Mouse (Mus musculus) neural tube, embryonic 15.5 days (tissue): ENCODE results near the gene Sept11. TPM values are rescaled to one million over a fixed set of nuclear protein-coding genes. Genes with fewer than 3 reads are reported as not detected.

Experiments
- ATAC-seq: fragments of 200-750 bp; cut with Nextera tagmentation; 2 replicates; pipeline ENCODE4 v1.8.0; 2017; ENCODE audit warnings: mild to moderate bottlenecking, moderate TSS enrichment, moderate library complexity; ENCODE audit not compliant: low FRiP score
- H3K27ac ChIP-seq: fragments of 300-500 bp; sonication (generic); replicated peaks from 2 replicates; pipeline ENCODE4 v1.5.1; 2015; ENCODE audit warnings: mild to moderate bottlenecking, inconsistent platforms
- H3K27me3 ChIP-seq: fragments of 300-500 bp; sonication (generic); replicated peaks from 2 replicates; pipeline ENCODE4 v1.6.1; 2015; ENCODE audit warnings: inconsistent platforms
- H3K36me3 ChIP-seq: fragments of 300-500 bp; sonication (generic); 2 replicates; pipeline ENCODE4 v1.6.1; 2015; ENCODE audit warnings: inconsistent platforms
- H3K4me1 ChIP-seq: fragments of 300-500 bp; sonication (generic); 2 replicates; pipeline ENCODE4 v1.6.1; 2015; ENCODE audit warnings: inconsistent platforms
- H3K4me2 ChIP-seq: fragments of 300-500 bp; sonication (generic); 2 replicates; pipeline ENCODE4 v1.6.1; 2015; ENCODE audit warnings: inconsistent platforms, mild to moderate bottlenecking, moderate library complexity
- H3K4me3 ChIP-seq: fragments of 300-500 bp; sonication (generic); replicated peaks from 2 replicates; pipeline ENCODE4 v1.5.1; 2015; ENCODE audit warnings: mild to moderate bottlenecking, inconsistent platforms
- H3K9ac ChIP-seq: fragments of 300-500 bp; sonication (generic); replicated peaks from 2 replicates; pipeline ENCODE4 v1.6.1; 2015; ENCODE audit warnings: mild to moderate bottlenecking, inconsistent platforms
- H3K9me3 ChIP-seq: fragments of 300-500 bp; sonication (generic); replicated peaks from 2 replicates; pipeline ENCODE4 v1.6.1; 2016; ENCODE audit warnings: inconsistent platforms
- WGBS: fragments of 180-500 bp; shearing (Covaris S2); methylation state at CpG from one replicate; pipeline ENCODE4 v1.1.7; 2015; ENCODE audit warnings: mixed read lengths; 5-methylcytosine and 5-hydroxymethylcytosine counted together
- polyA plus RNA-seq: library from polyadenylated mRNA; unstranded; fragments of >200 nt; fragmentation: Nextera tagmentation; extraction: Ambion mirVana; gene quantifications from 2 replicates; pipeline ENCODE4 v1.2.1, GENCODE M21; 2015

Sept11 gene
- polyA plus RNA-seq, 1 experiment from 2014 or later = 134 TPM

DNA sequence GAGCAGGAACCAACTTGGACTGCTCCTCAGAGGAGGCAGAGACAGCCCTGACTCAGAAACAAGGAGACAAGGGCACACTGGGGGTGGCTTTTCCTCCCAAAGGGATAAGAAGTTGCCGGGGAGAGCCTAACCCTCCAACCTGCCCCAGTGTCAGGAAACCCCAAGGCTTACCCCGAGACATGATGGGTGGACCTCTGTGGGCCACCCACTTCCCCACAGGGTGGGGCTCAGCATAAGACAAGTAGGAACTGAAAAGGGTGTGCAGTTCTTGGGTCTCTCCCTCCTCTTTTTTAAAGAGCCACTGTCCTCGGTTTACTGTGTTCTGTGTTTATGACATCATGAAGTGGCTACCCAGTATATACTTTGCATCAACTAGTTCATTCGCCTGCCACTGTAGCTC, 59.2 kb downstream of the Sept11 start:
- Histone ChIP-seq H3K9ac (no peak overlapping the region), H3K4me1 (peaks cover 13% of the 10 kb centered on the region), H3K9me3 (no peaks in the 10 kb centered on the region), H3K36me3 (peaks cover 16% of the 10 kb centered on the region), H3K27me3 (no peaks in the 10 kb centered on the region), H3K27ac (no peak overlapping the region), H3K4me2 (no peak overlapping the region), H3K4me3 (no peak overlapping the region)
- 82% methylated on average over 4 of the region's 4 CpGs for WGBS
- 0 out of 2 replicates have a peak, but pooled peaks have one; percentile 9 for ATAC-seq

DNA sequence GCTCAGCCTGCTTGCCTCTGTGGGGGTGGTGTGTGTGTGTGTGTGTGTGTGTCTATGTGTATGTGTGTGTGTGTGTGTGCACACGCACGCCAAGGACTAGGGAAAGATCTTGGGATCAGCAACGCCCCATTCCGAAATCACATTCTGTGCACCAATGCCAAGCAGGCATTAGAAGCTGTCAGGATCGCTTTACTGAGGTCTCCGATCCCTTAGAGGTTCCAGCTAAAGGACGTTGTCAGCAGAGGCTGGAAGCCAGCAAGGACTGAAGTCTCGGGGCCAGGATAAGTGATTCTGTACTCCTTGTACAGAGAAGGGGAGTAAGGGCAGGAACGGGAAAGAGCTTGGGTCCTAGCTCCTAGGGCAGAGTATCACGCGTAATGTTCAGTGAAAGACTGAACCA, 61.2 kb downstream of the Sept11 start:
- Histone ChIP-seq H3K9ac (no peak overlapping the region), H3K27me3 (no peaks in the 10 kb centered on the region), H3K4me3 (no peak overlapping the region), H3K4me1 (peaks cover 13% of the 10 kb centered on the region), H3K4me2 (no peak overlapping the region), H3K9me3 (no peaks in the 10 kb centered on the region), H3K27ac (no peak overlapping the region), H3K36me3 (peaks cover 26% of the 10 kb centered on the region)
- no peak for ATAC-seq
- 86% methylated on average over 11 of the region's 11 CpGs for WGBS

DNA sequence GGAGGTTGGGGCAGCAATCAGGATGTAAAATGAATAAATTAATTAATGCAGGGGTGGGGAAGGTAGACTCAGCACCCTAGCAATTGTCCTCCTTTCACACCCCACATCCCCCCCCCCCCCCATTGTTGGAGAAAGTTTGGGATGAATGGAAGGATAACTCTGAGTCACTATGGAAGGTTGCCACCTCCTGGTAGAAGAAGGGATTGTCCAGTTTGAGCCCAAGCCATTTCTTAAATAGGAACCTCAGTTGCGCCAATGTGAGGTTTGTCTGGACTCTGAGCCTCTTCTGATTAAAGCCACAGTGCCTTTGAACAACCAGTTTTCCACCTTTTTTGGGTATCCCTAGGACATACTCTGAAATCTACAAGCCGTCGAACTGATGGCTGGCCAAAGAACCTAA, 70.3 kb downstream of the Sept11 start:
- no peak overlapping the region for H3K9ac ChIP-seq
- peaks cover 64% of the 10 kb centered on the region for H3K36me3 ChIP-seq
- ATAC-seq = no peak
- no peak overlapping the region for H3K27ac ChIP-seq
- H3K4me3 ChIP-seq = no peak overlapping the region
- WGBS = 85% methylated on average over 3 of the region's 3 CpGs
- H3K4me2 ChIP-seq = no peak overlapping the region
- H3K27me3 ChIP-seq = no peaks in the 10 kb centered on the region
- no peaks in the 10 kb centered on the region for H3K4me1 ChIP-seq
- H3K9me3 ChIP-seq = no peaks in the 10 kb centered on the region

DNA sequence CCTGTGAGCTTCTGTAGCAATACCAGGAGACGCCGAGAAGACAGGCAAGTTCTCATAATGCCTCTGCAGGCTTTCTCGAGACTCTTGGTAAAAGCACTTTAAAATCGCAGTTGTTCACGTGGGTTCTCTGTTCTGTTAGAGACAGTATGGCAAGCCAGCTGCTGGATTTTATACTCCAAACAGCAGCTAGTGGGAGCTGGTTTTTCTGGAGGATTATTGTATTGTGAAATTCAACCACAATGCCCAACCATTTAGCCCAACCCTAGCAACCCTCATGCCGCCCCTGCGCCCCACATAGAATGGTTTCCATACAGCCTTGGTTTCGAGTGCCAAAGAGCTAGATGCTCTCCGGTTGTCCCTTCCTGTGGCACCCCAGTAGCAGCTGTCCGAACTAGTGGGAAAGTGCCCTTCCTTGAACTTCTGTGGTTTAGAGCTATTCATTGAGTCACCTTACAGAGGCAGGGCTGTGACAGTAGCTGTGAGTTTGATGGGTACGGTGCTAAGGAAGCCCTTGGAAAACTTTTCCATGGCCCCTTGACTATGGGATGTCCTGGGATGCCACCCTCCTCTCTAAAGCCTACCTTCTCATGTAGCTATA, 74.8 kb downstream of the Sept11 start:
- Histone ChIP-seq H3K4me2 (no peak overlapping the region), H3K27ac (no peak overlapping the region), H3K9ac (no peak overlapping the region), H3K27me3 (no peaks in the 10 kb centered on the region), H3K36me3 (peaks cover 69% of the 10 kb centered on the region), H3K4me3 (no peak overlapping the region), H3K4me1 (no peaks in the 10 kb centered on the region), H3K9me3 (no peaks in the 10 kb centered on the region)
- WGBS = 91% methylated on average over 11 of the region's 11 CpGs
- ATAC-seq = no peak

DNA sequence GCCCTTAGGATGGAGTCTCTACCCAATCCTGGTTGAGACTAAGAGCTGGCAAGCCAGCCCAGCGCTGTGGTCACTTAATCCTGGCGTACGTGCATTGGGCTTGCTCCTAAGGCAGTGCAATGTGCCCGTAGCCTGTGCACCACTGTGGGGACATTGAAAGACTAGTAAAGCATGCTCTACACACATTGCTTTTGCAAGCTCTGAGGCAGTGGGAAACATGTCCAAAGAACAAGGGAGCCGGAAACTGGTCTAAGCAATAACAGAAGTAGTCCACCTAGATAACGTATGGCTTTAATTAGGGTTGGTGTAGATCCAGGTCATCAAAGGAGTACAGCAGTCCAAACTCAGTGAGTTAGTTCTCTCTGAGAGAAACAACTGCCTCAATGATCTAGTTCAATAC, 75.4 kb downstream of the Sept11 start:
- Histone ChIP-seq H3K27me3 (no peaks in the 10 kb centered on the region), H3K4me3 (no peak overlapping the region), H3K36me3 (peaks cover 67% of the 10 kb centered on the region), H3K4me1 (no peaks in the 10 kb centered on the region), H3K27ac (no peak overlapping the region), H3K4me2 (no peak overlapping the region), H3K9me3 (no peaks in the 10 kb centered on the region), H3K9ac (no peak overlapping the region)
- no peak for ATAC-seq
- WGBS = 88% methylated on average over 6 of the region's 6 CpGs

DNA sequence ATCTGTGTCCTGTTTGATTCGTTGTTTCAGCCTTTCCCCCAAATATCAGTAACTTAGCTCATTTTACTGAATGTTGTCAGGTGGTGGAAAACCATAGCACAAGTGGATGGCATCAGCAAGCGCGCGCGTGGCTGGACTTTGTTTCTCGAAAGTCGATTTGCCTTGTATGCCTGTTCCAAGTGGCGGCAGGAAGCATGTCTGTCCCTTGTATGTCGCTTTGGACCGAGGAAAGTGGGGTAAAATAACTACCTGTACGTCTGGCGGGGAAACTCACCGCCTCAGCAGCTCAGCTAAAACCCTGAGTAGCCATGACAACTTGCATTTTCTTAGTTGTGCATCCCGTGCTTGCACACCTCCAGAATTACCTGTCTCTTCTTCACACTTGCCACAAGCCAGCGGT, 78.2 kb downstream of the Sept11 start:
- Histone ChIP-seq H3K4me1 (no peaks in the 10 kb centered on the region), H3K9me3 (no peaks in the 10 kb centered on the region), H3K4me2 (no peak overlapping the region), H3K36me3 (peaks cover 62% of the 10 kb centered on the region), H3K9ac (no peak overlapping the region), H3K4me3 (no peak overlapping the region), H3K27ac (no peak overlapping the region), H3K27me3 (no peaks in the 10 kb centered on the region)
- 96% methylated on average over 15 of the region's 15 CpGs for WGBS
- no peak for ATAC-seq

DNA sequence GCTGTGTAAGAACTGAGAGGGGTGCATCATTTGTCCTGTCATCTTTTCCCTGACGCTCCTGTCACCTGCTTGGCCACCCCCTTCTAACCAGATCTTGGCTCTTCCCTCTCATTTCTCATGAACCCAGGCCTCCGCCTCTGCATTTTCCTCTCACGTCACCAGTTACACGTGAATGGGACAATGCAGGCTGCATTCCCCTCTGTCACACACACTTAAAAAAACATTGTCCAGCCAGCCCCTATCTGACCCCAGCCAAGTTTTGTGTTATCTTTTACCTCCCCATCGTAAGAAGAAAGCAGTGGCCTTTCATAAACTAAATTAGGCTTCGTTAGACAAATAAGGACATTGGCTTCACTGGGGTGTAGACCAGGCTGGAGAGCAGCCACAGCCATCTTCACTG, 79.3 kb downstream of the Sept11 start:
- WGBS = 86% methylated on average over 6 of the region's 6 CpGs
- Histone ChIP-seq H3K36me3 (peaks cover 59% of the 10 kb centered on the region), H3K4me3 (no peak overlapping the region), H3K9me3 (no peaks in the 10 kb centered on the region), H3K4me1 (no peaks in the 10 kb centered on the region), H3K4me2 (no peak overlapping the region), H3K27me3 (no peaks in the 10 kb centered on the region), H3K9ac (no peak overlapping the region), H3K27ac (no peak overlapping the region)
- no peak for ATAC-seq

DNA sequence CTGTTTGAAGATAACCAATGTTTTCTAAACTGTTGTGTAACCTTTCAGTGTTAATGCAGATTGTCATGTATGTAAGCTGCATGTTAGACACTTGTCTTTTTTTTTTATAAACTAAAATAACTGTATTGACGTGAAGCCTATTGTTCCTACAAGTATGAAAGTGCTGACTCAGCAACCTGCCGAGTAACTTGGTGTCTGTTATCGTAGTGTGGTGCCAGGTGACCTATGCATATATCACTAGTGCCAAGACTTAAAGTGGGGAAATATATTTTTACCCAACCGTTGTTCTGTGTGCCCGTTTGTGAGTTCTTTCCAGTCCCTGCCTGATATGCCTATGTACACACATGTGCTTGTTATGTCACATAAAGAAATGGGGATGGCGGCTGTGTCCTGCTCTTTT, 81.4 kb downstream of the Sept11 start:
- no peak overlapping the region for H3K4me3 ChIP-seq
- H3K9me3 ChIP-seq = no peaks in the 10 kb centered on the region
- no peaks in the 10 kb centered on the region for H3K4me1 ChIP-seq
- peaks cover 52% of the 10 kb centered on the region for H3K36me3 ChIP-seq
- no peaks in the 10 kb centered on the region for H3K27me3 ChIP-seq
- WGBS = 88% methylated on average over 6 of the region's 6 CpGs
- ATAC-seq = no peak
- H3K27ac ChIP-seq = no peak overlapping the region
- no peak overlapping the region for H3K4me2 ChIP-seq
- no peak overlapping the region for H3K9ac ChIP-seq

DNA sequence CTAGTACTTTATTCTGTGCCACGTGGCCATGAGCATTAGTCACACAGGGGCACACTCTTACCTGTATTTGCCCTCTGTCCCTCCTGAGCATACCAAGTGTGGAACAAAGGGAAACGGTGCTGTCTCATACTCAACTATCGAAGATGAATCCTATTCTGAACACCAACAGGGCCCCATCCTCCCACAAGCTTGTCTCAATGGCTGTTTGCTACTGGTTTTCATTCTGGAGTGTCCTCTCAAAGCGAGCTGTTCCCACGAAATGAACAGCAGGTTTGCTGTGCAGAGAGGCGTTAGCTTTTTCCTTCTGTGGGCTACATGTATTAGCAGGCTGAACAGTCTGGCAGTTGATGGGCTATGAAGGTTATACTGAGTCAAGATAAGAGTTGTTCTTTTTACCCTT, 85.4 kb downstream of the Sept11 start:
- WGBS = 87% methylated on average over 6 of the region's 6 CpGs
- Histone ChIP-seq H3K9ac (no peak overlapping the region), H3K4me1 (no peaks in the 10 kb centered on the region), H3K9me3 (no peaks in the 10 kb centered on the region), H3K27me3 (no peaks in the 10 kb centered on the region), H3K27ac (no peak overlapping the region), H3K4me2 (no peak overlapping the region), H3K4me3 (no peak overlapping the region), H3K36me3 (peaks cover 41% of the 10 kb centered on the region)
- ATAC-seq = no peak

DNA sequence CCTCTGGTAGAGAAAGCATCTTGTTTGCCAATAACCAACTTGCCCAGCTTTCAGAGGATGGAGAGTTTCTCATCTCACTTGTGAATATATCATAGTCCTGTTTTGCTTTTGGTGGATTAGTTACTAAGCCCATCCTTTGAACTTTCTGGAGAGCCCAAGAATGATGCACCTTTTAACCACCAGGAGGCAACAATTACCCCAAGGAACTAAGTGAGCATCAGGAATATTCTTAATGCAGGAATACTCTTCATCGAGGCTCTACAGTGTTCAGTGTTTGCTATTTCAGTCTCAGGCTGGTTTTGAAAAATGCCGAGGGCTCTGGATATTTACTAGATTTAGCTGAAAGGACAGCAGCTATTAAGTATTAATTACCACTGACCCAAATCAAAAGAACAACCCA, 87.0 kb downstream of the Sept11 start:
- no peak overlapping the region for H3K4me3 ChIP-seq
- no peak overlapping the region for H3K4me2 ChIP-seq
- no peaks in the 10 kb centered on the region for H3K9me3 ChIP-seq
- H3K4me1 ChIP-seq = no peaks in the 10 kb centered on the region
- peaks cover 36% of the 10 kb centered on the region for H3K36me3 ChIP-seq
- H3K27me3 ChIP-seq = no peaks in the 10 kb centered on the region
- no peak overlapping the region for H3K27ac ChIP-seq
- no peak overlapping the region for H3K9ac ChIP-seq
- ATAC-seq = no peak
- WGBS = 78% methylated on average over 2 of the region's 2 CpGs

DNA sequence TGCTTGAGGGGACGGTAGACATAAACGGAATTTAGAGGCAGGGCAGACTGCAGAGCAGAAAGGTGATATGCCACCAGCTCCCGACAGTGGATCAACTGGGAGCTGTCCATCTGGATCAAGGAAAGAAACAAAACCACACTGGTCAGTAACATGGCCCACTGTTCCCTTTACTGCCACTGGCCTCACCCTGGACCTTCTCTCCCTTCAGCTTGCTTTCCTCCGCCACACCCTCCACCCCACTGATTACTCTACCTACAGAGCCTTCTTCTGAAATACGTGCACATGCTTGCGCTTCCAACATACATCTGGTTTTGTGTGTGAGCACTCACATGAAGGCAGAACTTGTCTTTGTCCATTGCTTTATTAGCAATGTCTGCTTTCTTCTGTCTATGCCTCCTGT, 90.1 kb downstream of the Sept11 start:
- Histone ChIP-seq H3K4me2 (no peak overlapping the region), H3K9ac (no peak overlapping the region), H3K27me3 (no peaks in the 10 kb centered on the region), H3K36me3 (peaks cover 47% of the 10 kb centered on the region), H3K9me3 (no peaks in the 10 kb centered on the region), H3K27ac (no peak overlapping the region), H3K4me3 (no peak overlapping the region), H3K4me1 (no peaks in the 10 kb centered on the region)
- no peak for ATAC-seq
- 92% methylated on average over 6 of the region's 6 CpGs for WGBS

DNA sequence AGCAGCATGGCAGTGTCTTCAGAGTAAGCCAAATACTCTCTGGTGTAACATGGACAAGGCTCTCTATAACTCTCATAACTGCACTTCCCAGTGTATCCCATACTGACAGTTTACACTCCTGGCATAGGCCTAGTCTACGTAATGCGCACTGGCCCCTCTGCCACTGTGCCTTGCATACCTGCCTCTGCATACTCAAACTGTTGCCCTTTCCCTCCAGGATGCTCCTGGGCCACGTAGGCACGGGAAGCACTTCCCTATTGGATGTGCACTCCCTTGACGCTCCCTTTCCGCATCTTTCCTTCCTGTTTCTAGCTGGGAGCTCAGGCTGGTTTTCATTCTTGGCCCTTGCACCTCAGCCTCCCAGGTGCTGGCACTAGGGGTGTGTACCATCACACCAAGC, 91.3 kb downstream of the Sept11 start:
- peaks cover 49% of the 10 kb centered on the region for H3K36me3 ChIP-seq
- no peak for ATAC-seq
- H3K9ac ChIP-seq = no peak overlapping the region
- H3K4me1 ChIP-seq = no peaks in the 10 kb centered on the region
- no peaks in the 10 kb centered on the region for H3K27me3 ChIP-seq
- no peak overlapping the region for H3K4me2 ChIP-seq
- no peaks in the 10 kb centered on the region for H3K9me3 ChIP-seq
- WGBS = 93% methylated on average over 6 of the region's 6 CpGs
- no peak overlapping the region for H3K27ac ChIP-seq
- H3K4me3 ChIP-seq = no peak overlapping the region

DNA sequence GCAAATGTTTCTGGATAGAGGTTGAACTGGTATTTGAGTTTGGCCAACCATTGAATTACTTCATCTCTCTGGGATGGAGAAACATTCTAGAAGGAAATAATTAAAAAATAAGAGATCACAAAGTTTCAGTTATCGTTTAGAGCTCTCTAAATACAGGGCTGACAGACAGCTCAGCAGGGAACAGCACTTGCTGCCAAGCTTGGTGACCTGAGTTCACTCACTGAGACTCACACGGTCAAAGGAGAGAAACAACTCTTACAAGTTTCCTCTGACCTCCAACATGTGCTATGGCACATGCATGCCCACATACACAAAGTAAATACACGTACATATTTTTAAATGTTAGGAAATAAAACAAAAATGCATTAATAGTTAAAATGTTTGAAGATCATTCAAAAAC, 96.4 kb downstream of the Sept11 start:
- Histone ChIP-seq H3K4me3 (no peak overlapping the region), H3K9ac (no peak overlapping the region), H3K4me2 (no peak overlapping the region), H3K27ac (no peak overlapping the region), H3K4me1 (no peaks in the 10 kb centered on the region), H3K9me3 (no peaks in the 10 kb centered on the region), H3K36me3 (peaks cover 34% of the 10 kb centered on the region), H3K27me3 (no peaks in the 10 kb centered on the region)
- 77% methylated on average over 3 of the region's 3 CpGs for WGBS
- ATAC-seq = no peak
